Mouse (Mus musculus): ENCODE results near the gene Olfr799. TPM values are rescaled to one million over a fixed set of nuclear protein-coding genes. Genes with fewer than 3 reads are reported as not detected.

The Olfr799 gene
- not detected in 2 replicates for polyA plus RNA-seq (2012; rRNA removed; ENCODE audit: low replicate concordance)

DNA sequence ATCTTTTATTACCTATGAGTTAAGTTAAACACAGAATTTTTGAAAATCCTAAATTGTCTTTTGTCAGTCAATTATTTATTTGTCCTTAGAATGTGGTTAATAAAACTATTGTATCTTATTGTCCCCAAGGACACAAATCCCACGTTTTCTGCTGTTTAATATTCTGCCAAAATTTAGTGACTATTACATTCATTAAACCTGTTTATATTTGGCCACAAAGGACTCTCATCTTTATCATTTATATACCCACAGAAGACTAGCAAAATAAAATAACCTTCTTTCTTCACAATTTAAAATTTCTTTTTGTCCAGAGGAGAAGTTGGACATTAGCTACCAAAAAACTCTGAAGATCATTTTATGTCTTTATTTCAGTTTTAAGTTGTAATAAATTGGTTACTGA, at the start of gene Olfr799:
Gene Olfr799, plus strand, starts transcription at position 301 of the 400 bp plus-strand sequence.

DNA sequence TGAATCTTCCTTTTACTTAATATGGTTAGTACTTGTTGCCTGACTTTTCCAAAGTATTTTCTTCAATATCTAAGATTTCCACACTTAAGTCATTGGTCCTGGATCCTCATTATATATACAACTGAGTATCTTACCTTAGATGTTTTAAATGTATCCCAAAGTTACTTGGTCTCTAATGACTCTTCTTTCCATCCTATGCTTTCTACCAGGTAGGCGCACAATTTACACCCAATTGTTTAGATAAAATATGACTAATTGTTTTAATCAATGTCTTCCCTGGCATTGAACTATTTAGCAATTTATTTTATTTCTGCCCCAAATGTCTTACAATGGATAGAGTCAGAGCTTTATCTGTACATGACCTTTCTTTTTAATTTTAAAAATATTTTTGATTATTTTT, 24.8 kb upstream of the Olfr799 start, which contains the start of gene Olfr796:
Gene Olfr796, minus strand, starts transcription at position 101 of the 400 bp plus-strand sequence.

DNA sequence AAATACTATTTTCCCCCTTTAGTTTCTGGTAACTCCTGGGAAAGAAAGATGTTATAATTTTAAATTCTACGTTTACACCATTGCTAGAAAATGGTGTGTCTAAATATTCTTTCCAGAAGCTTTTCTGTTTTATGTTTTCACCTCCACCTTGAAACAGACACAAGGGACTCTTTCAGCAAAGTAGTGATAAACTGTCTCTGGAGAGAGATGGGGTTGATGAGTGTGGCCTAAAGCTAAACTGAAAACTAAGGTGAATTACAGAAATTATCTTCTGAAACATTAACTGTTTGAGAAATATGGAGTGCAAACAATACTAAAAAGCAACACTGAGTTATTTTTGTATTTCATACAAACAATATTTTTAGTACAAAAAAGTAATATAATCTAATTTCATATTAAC, 9.4 kb upstream of the Olfr799 start, which contains the start of gene Olfr798:
Gene Olfr798, minus strand, starts transcription at position 101 of the 400 bp plus-strand sequence.

DNA sequence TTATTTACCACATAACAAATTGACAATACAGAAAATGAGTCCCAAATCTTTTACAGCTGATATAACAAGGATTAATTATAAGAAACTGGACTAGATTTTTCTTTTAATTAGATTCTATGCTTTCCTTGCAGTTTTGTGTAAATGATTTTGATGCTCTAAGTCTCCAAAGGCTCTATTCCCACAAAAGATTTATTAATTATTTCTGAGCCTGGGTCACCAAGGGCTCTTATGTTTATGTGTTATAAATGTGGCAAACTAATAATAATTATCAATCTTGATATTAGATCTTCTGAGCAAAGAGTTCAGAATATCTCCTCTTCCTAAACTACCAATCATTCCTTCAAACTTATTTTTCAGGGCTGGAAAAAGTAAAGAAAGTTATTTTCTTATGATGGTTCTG, 20.1 kb downstream of the Olfr799 start, which contains the start of gene Olfr800:
Gene Olfr800, plus strand, starts transcription at position 301 of the 400 bp plus-strand sequence.

DNA sequence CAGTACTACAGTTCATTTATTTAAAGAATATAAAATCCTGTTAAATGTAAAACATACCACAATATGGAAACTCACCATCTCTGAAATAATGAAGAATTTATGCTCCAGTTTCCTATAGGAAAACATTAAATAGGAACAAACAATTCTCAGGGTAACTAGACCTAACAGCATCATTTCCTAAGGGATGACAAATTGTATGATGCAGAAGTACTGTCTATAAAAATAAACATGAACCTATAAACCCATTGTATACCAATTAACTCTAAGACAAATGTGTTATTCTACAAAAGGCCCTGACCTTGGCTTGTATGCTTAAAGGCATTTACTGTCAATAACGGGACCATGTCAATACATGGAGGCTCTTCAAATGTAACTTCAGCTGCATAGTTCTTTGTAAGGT, 36.5 kb downstream of the Olfr799 start, which contains the start of gene Olfr801:
Gene Olfr801, minus strand, starts transcription at position 101 of the 400 bp plus-strand sequence.

DNA sequence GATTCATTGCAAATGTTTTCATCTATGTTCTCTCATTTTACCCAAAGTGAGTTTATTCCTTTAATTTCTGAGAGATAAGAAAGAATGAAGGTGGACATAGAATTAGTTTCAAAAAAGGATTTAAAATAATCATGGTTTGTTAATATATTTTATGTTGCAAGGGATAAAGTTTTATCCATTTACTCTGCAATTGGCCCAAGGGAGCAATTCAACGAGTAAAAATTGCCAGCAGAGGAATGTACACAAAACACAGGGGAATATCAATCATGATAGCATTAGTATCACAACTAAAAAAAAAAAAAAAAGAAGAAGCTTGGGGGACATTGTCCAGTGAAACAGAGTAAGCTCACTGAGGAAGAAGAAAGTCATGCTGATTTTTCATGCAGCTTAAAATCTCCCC, 50.8 kb downstream of the Olfr799 start, which contains the start of gene Olfr802:
Gene Olfr802, minus strand, starts transcription at position 101 of the 400 bp plus-strand sequence.

DNA sequence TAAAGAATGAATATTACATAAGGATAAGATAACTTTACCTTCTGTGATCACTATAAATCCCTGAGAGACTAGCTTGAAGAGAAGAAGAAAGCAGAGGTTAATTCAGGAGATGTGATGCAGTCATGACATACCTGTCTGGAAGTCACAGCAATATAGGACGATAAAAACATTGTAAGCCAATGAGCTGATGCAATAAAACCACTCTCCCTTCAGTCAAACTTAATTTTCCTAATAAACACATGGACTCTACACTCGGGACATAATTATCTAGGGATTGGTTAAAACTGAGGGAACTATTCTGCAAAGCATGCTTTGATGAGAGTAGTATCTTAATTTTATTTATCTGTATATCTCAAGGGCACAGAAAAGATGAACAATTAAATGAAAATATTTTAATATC, 56.9 kb downstream of the Olfr799 start, which contains the start of gene Olfr803:
Gene Olfr803, minus strand, starts transcription at position 101 of the 400 bp plus-strand sequence.

Other genes starting within 250 kb of the Olfr799 start
- not detected in 2 replicates for gene Olfr785, start 232.1 kb upstream of the Olfr799 start, polyA plus RNA-seq (2012; rRNA removed; ENCODE audit: low replicate concordance)
- gene Olfr786, start 210.2 kb upstream of the Olfr799 start, polyA plus RNA-seq (2012; rRNA removed; ENCODE audit: low replicate concordance) = not detected in 2 replicates
- not detected in 2 replicates for gene Olfr787, start 175.6 kb upstream of the Olfr799 start, polyA plus RNA-seq (2012; rRNA removed; ENCODE audit: low replicate concordance)
- not detected in 2 replicates for gene Olfr788, start 166.5 kb upstream of the Olfr799 start, polyA plus RNA-seq (2012; rRNA removed; ENCODE audit: low replicate concordance)
- not detected in 2 replicates for gene Olfr789, start 152.7 kb upstream of the Olfr799 start, polyA plus RNA-seq (2012; rRNA removed; ENCODE audit: low replicate concordance)
- not detected in 2 replicates for gene Olfr790, start 139.0 kb upstream of the Olfr799 start, polyA plus RNA-seq (2012; rRNA removed; ENCODE audit: low replicate concordance)
- not detected in 2 replicates for gene Olfr791, start 115.7 kb upstream of the Olfr799 start, polyA plus RNA-seq (2012; rRNA removed; ENCODE audit: low replicate concordance)
- not detected in 2 replicates for gene Olfr792, start 98.3 kb upstream of the Olfr799 start, polyA plus RNA-seq (2012; rRNA removed; ENCODE audit: low replicate concordance)
- not detected in 2 replicates for gene Olfr794, start 69.8 kb upstream of the Olfr799 start, polyA plus RNA-seq (2012; rRNA removed; ENCODE audit: low replicate concordance)
- gene Olfr796, start 24.9 kb upstream of the Olfr799 start, polyA plus RNA-seq (2012; rRNA removed; ENCODE audit: low replicate concordance) = not detected in 2 replicates
- gene Olfr798, start 9.6 kb upstream of the Olfr799 start, polyA plus RNA-seq (2012; rRNA removed; ENCODE audit: low replicate concordance) = not detected in 2 replicates
- gene Olfr800, start 20.2 kb downstream of the Olfr799 start, polyA plus RNA-seq (2012; rRNA removed; ENCODE audit: low replicate concordance) = not detected in 2 replicates
- not detected in 2 replicates for gene Olfr801, start 36.4 kb downstream of the Olfr799 start, polyA plus RNA-seq (2012; rRNA removed; ENCODE audit: low replicate concordance)
- not detected in 2 replicates for gene Olfr802, start 50.7 kb downstream of the Olfr799 start, polyA plus RNA-seq (2012; rRNA removed; ENCODE audit: low replicate concordance)
- not detected in 2 replicates for gene Olfr803, start 56.8 kb downstream of the Olfr799 start, polyA plus RNA-seq (2012; rRNA removed; ENCODE audit: low replicate concordance)
- not detected in 2 replicates for gene Olfr804, start 65.7 kb downstream of the Olfr799 start, polyA plus RNA-seq (2012; rRNA removed; ENCODE audit: low replicate concordance)
- not detected in 2 replicates for gene Olfr805, start 91.9 kb downstream of the Olfr799 start, polyA plus RNA-seq (2012; rRNA removed; ENCODE audit: low replicate concordance)
- not detected in 2 replicates for gene Olfr806, start 104.4 kb downstream of the Olfr799 start, polyA plus RNA-seq (2012; rRNA removed; ENCODE audit: low replicate concordance)
- not detected in 2 replicates for gene Olfr807, start 120.3 kb downstream of the Olfr799 start, polyA plus RNA-seq (2012; rRNA removed; ENCODE audit: low replicate concordance)
- gene Olfr808, start 128.0 kb downstream of the Olfr799 start, polyA plus RNA-seq (2012; rRNA removed; ENCODE audit: low replicate concordance) = not detected in 2 replicates
- gene Olfr809, start 137.2 kb downstream of the Olfr799 start, polyA plus RNA-seq (2012; rRNA removed; ENCODE audit: low replicate concordance) = not detected in 2 replicates
- not detected in 2 replicates for gene Olfr810, start 157.4 kb downstream of the Olfr799 start, polyA plus RNA-seq (2012; rRNA removed; ENCODE audit: low replicate concordance)
- not detected in 2 replicates for gene Olfr811, start 166.9 kb downstream of the Olfr799 start, polyA plus RNA-seq (2012; rRNA removed; ENCODE audit: low replicate concordance)
- gene Olfr812, start 208.6 kb downstream of the Olfr799 start, polyA plus RNA-seq (2012; rRNA removed; ENCODE audit: low replicate concordance) = not detected in 2 replicates
- not detected in 2 replicates for gene Olfr813, start 217.9 kb downstream of the Olfr799 start, polyA plus RNA-seq (2012; rRNA removed; ENCODE audit: low replicate concordance)
- gene Olfr814, start 242.4 kb downstream of the Olfr799 start, polyA plus RNA-seq (2012; rRNA removed; ENCODE audit: low replicate concordance) = not detected in 2 replicates